Mouse (Mus musculus) embryonic facial prominence, embryonic 11.5 days (tissue): ENCODE measurements at regions not wholly inside any gene's neighbourhood (a gene's known extent, or its start where the extent isn't known, plus 50 kb on each side); places are given as distances from the start of the nearest gene placed in this dataset.

ENCODE experiments used
- ATAC-seq: fragments of 200-750 bp; cut with Nextera tagmentation; replicated peaks from 2 replicates; pipeline ENCODE4 v1.8.0; 2017; ENCODE audit warnings: low read depth; ENCODE audit not compliant: insufficient number of reproducible peaks, low FRiP score, low TSS enrichment
- DNase-seq: peaks from one replicate; pipeline ENCODE4 v3.0.0-alpha.2; 2015; ENCODE audit warnings: low spot score
- H3K27ac ChIP-seq: fragments of 300-500 bp; sonication (generic); replicated peaks from 2 replicates; pipeline ENCODE4 v1.5.1; 2014; ENCODE audit warnings: mild to moderate bottlenecking, low read depth, low read length, control low read depth
- H3K27me3 ChIP-seq: fragments of 300-500 bp; sonication (generic); 2 replicates; pipeline ENCODE4 v1.6.1; 2014; ENCODE audit warnings: mild to moderate bottlenecking, low read length, moderate library complexity, mixed read lengths; ENCODE audit not compliant: control insufficient read depth, insufficient read depth
- H3K36me3 ChIP-seq: fragments of 300-500 bp; sonication (generic); replicated peaks from 2 replicates; pipeline ENCODE4 v1.6.1; 2014; ENCODE audit warnings: low read depth, mild to moderate bottlenecking, low read length, moderate library complexity, mixed read lengths; ENCODE audit not compliant: control insufficient read depth, insufficient read depth
- H3K4me1 ChIP-seq: fragments of 300-500 bp; sonication (generic); 2 replicates; pipeline ENCODE4 v1.6.1; 2014; ENCODE audit warnings: low read length, mixed read lengths; ENCODE audit not compliant: control insufficient read depth, insufficient read depth
- H3K4me2 ChIP-seq: fragments of 300-500 bp; sonication (generic); 2 replicates; pipeline ENCODE4 v1.6.1; 2014; ENCODE audit warnings: low read depth, mild to moderate bottlenecking, control low read depth, low read length, moderate library complexity
- H3K4me3 ChIP-seq: fragments of 300-500 bp; sonication (generic); 2 replicates; pipeline ENCODE4 v1.5.1; 2014; ENCODE audit warnings: low read depth, low read length, control low read depth
- H3K9ac ChIP-seq: fragments of 300-500 bp; sonication (generic); replicated peaks from 2 replicates; pipeline ENCODE4 v1.6.1; 2014; ENCODE audit warnings: mild to moderate bottlenecking, control low read depth, low read length
- H3K9me3 ChIP-seq: fragments of 300-500 bp; sonication (generic); replicated peaks from 2 replicates; pipeline ENCODE4 v1.6.1; 2016; ENCODE audit warnings: mild to moderate bottlenecking, low read length, inconsistent platforms, mixed read lengths; ENCODE audit not compliant: control insufficient read depth
- WGBS: fragments of 180-500 bp; shearing (Covaris S2); extraction: QIAGEN DNeasy Blood & Tissue Kit; methylation state at CpG from one replicate; pipeline ENCODE4 v1.1.7; 2014; 5-methylcytosine and 5-hydroxymethylcytosine counted together

GRCm38 (mm10) chr13:97490131-97490530, 249.2 kb downstream of the Enc1 start:
- no peak for ATAC-seq
- WGBS, result 53% methylated on average over 7 of the region's 7 CpGs
- no peak for DNase-seq
- Histone ChIP-seq H3K4me3 (no peak overlapping the region), H3K4me1 (peaks cover 12% of the 10 kb centered on the region), H3K4me2 (no peak overlapping the region), H3K9ac (no peak overlapping the region), H3K9me3 (no peaks in the 10 kb centered on the region), H3K27me3 (no peaks in the 10 kb centered on the region), H3K36me3 (no peaks in the 10 kb centered on the region), H3K27ac (no peak overlapping the region)

- no peaks in the 10 kb centered on the region for H3K36me3 ChIP-seq
- DNase-seq (no peak), ATAC-seq (no peak)
- no peaks in the 10 kb centered on the region for H3K9me3 ChIP-seq
- no peak overlapping the region for H3K4me3 ChIP-seq
- H3K27ac ChIP-seq, result no peak overlapping the region
- H3K9ac ChIP-seq, result no peak overlapping the region
- 32% methylated on average over 4 of the region's 4 CpGs for WGBS
- no peak overlapping the region for H3K4me2 ChIP-seq
- peaks cover 12% of the 10 kb centered on the region for H3K4me1 ChIP-seq
- no peaks in the 10 kb centered on the region for H3K27me3 ChIP-seq
These were observed 248.8 kb downstream of the Enc1 start for GRCm38 (mm10) chr13:97489721-97490120.

GRCm38 (mm10) chr13:97489029-97489428, 248.1 kb downstream of the Enc1 start:
- 37% methylated on average over 5 of the region's 5 CpGs for WGBS
- Histone ChIP-seq H3K4me1 (peaks cover 12% of the 10 kb centered on the region), H3K27me3 (no peaks in the 10 kb centered on the region), H3K9me3 (no peaks in the 10 kb centered on the region), H3K9ac (no peak overlapping the region), H3K27ac (no peak overlapping the region), H3K4me3 (no peak overlapping the region), H3K36me3 (no peaks in the 10 kb centered on the region), H3K4me2 (no peak overlapping the region)
- DNase-seq (no peak), ATAC-seq (no peak; the same call in 1 of the 2 replicates)

- peaks cover 12% of the 10 kb centered on the region for H3K4me1 ChIP-seq
These were observed 247.6 kb downstream of the Enc1 start for GRCm38 (mm10) chr13:97488518-97488917.

GRCm38 (mm10) chr13:97487746-97488473, 247.0 kb downstream of the Enc1 start:
- H3K4me1 ChIP-seq, result peaks cover 12% of the 10 kb centered on the region
- H3K4me3 ChIP-seq, result no peak overlapping the region

More at GRCm38 (mm10) chr13:97488518-97488917, 247.6 kb downstream of the Enc1 start:
- no peaks in the 10 kb centered on the region for H3K27me3 ChIP-seq
- no peak overlapping the region for H3K9ac ChIP-seq
- DNase-seq (no peak), ATAC-seq (no peak)
- H3K27ac ChIP-seq, result no peak overlapping the region
- 57% methylated on average over 5 of the region's 5 CpGs for WGBS
- H3K4me2 ChIP-seq, result no peak overlapping the region
- no peak overlapping the region for H3K4me3 ChIP-seq
- H3K36me3 ChIP-seq, result no peaks in the 10 kb centered on the region
- H3K9me3 ChIP-seq, result no peaks in the 10 kb centered on the region

GRCm38 (mm10) chr13:97486490-97486889, 245.6 kb downstream of the Enc1 start:
- Histone ChIP-seq H3K4me3 (no peak overlapping the region), H3K4me2 (no peak overlapping the region), H3K36me3 (no peaks in the 10 kb centered on the region), H3K9ac (no peak overlapping the region), H3K9me3 (no peaks in the 10 kb centered on the region), H3K27ac (no peak overlapping the region), H3K4me1 (peaks cover 12% of the 10 kb centered on the region), H3K27me3 (no peaks in the 10 kb centered on the region)
- DNase-seq, result no peak
- 71% methylated on average over 2 of the region's 2 CpGs for WGBS
- ATAC-seq, result no peak

More at GRCm38 (mm10) chr13:97487746-97488473, 247.0 kb downstream of the Enc1 start:
- Histone ChIP-seq H3K36me3 (no peaks in the 10 kb centered on the region), H3K9me3 (no peaks in the 10 kb centered on the region), H3K9ac (no peak overlapping the region), H3K27me3 (no peaks in the 10 kb centered on the region), H3K27ac (no peak overlapping the region), H3K4me2 (no peak overlapping the region)
- DNase-seq, result peak; percentile 55
- no peak for ATAC-seq
- WGBS, result 66% methylated on average over 9 of the region's 9 CpGs

GRCm38 (mm10) chr13:97485886-97486285, 245.0 kb downstream of the Enc1 start:
- H3K36me3 ChIP-seq, result no peaks in the 10 kb centered on the region
- H3K27me3 ChIP-seq, result no peaks in the 10 kb centered on the region
- no peak overlapping the region for H3K4me2 ChIP-seq
- DNase-seq (no peak), ATAC-seq (no peak)
- H3K27ac ChIP-seq, result no peak overlapping the region
- 88% methylated on average over 5 of the region's 5 CpGs for WGBS
- no peak overlapping the region for H3K9ac ChIP-seq
- no peaks in the 10 kb centered on the region for H3K9me3 ChIP-seq
- H3K4me1 ChIP-seq, result peaks cover 12% of the 10 kb centered on the region
- H3K4me3 ChIP-seq, result no peak overlapping the region

- Histone ChIP-seq H3K4me3 (no peak overlapping the region), H3K27ac (no peak overlapping the region), H3K4me2 (no peak overlapping the region), H3K4me1 (peaks cover 10% of the 10 kb centered on the region), H3K9me3 (no peaks in the 10 kb centered on the region), H3K36me3 (no peaks in the 10 kb centered on the region), H3K27me3 (no peaks in the 10 kb centered on the region), H3K9ac (no peak overlapping the region)
- ATAC-seq, result no peak
- no peak for DNase-seq
- WGBS, result 78% methylated on average over 20 of the region's 20 CpGs
These were observed 244.1 kb downstream of the Enc1 start for GRCm38 (mm10) chr13:97484808-97485545.
